Mouse (Mus musculus) small intestine, adult 2 months (tissue): Measurements from ENCODE around the gene Tgfb2. TPM values are rescaled to one million over a fixed set of nuclear protein-coding genes. Genes with fewer than 3 reads are reported as not detected.

Source experiments
- H3K27ac ChIP-seq: fragments of 200-500 bp; 2 replicates; pipeline ENCODE4 v1.5.1; 2012; ENCODE audit warnings: low read depth, low read length, control low read depth, inconsistent platforms; ENCODE audit not compliant: insufficient read depth
- H3K27me3 ChIP-seq: fragments of 200-500 bp; 2 replicates; pipeline ENCODE4 v1.6.1; 2012; ENCODE audit warnings: mild to moderate bottlenecking, moderate library complexity, low read length, inconsistent platforms; ENCODE audit not compliant: control insufficient read depth, insufficient read depth
- H3K36me3 ChIP-seq: fragments of 200-500 bp; 2 replicates; pipeline ENCODE4 v1.6.1; 2012; ENCODE audit warnings: mild to moderate bottlenecking, low read length, control low read depth, inconsistent platforms; ENCODE audit not compliant: control insufficient read depth, insufficient read depth
- H3K4me1 ChIP-seq: fragments of 200-500 bp; 2 replicates; pipeline ENCODE4 v1.6.1; 2012; ENCODE audit warnings: low read length, inconsistent platforms, mixed read lengths; ENCODE audit not compliant: control insufficient read depth, insufficient read depth, insufficient read length
- H3K4me3 ChIP-seq: fragments of 200-500 bp; 2 replicates; pipeline ENCODE4 v1.5.1; 2012; ENCODE audit warnings: low read depth, mild to moderate bottlenecking, control low read depth, inconsistent platforms, low read length, moderate library complexity
- CTCF ChIP-seq: fragments of 200-500 bp; IDR thresholded peaks from 2 replicates; pipeline ENCODE4 v1.5.1; 2012; ENCODE audit warnings: low read depth, mild to moderate bottlenecking, control low read depth, inconsistent platforms, low read length, moderate library complexity, mixed read lengths; ENCODE audit not compliant: insufficient replicate concordance, insufficient read length; ENCODE audit errors: extremely low read depth
- POLR2A ChIP-seq: fragments of 200-500 bp; IDR thresholded peaks from 2 replicates; pipeline ENCODE4 v1.6.1; 2012; ENCODE audit warnings: low read depth, mild to moderate bottlenecking, control low read depth, inconsistent platforms, low read length, moderate library complexity
- WGBS: fragments of 180-500 bp; shearing (Covaris S2); methylation state at CpG from one replicate; pipeline ENCODE4 v1.1.7; 2018; 5-methylcytosine and 5-hydroxymethylcytosine counted together
- polyA plus RNA-seq: library from polyadenylated mRNA; depleted of rRNA; stranded (reverse); fragments of >200 nt; gene quantifications from 2 replicates; pipeline ENCODE4 v1.2.3, GENCODE M21; 2012

Tgfb2 gene
- polyA plus RNA-seq, 1 experiment, result 0.79 TPM

GRCm38 (mm10) chr1:186650011-186650410, 55.8 kb downstream of the Tgfb2 start:
- TF ChIP-seq POLR2A (no peak), CTCF (no peak)
- Histone ChIP-seq H3K36me3 (no peaks in the 10 kb centered on the region), H3K27me3 (no peaks in the 10 kb centered on the region), H3K4me3 (no peak overlapping the region), H3K27ac (no peak overlapping the region), H3K4me1 (no peaks in the 10 kb centered on the region)
- 81% methylated on average over 4 of the region's 4 CpGs for WGBS

- WGBS, result 46% methylated on average over 12 of the region's 12 CpGs
- TF ChIP-seq POLR2A, result no peak
- no peak for TF ChIP-seq CTCF
- H3K4me3 ChIP-seq, result no peak overlapping the region
- H3K4me1 ChIP-seq, result no peaks in the 10 kb centered on the region
- H3K27ac ChIP-seq, result no peak overlapping the region
- H3K27me3 ChIP-seq, result no peaks in the 10 kb centered on the region
- no peaks in the 10 kb centered on the region for H3K36me3 ChIP-seq
These were observed 68.2 kb downstream of the Tgfb2 start for GRCm38 (mm10) chr1:186637304-186638213.

GRCm38 (mm10) chr1:186635045-186635444, 70.7 kb downstream of the Tgfb2 start:
- 59% methylated on average over 7 of the region's 7 CpGs for WGBS
- H3K4me3 ChIP-seq, result no peak overlapping the region
- TF ChIP-seq CTCF (no peak), POLR2A (no peak)
- no peaks in the 10 kb centered on the region for H3K4me1 ChIP-seq
- no peak overlapping the region for H3K27ac ChIP-seq
- no peaks in the 10 kb centered on the region for H3K27me3 ChIP-seq
- no peaks in the 10 kb centered on the region for H3K36me3 ChIP-seq

GRCm38 (mm10) chr1:186631457-186631856, 74.3 kb downstream of the Tgfb2 start:
- 90% methylated on average over 6 of the region's 6 CpGs for WGBS
- TF ChIP-seq CTCF, result no peak
- no peak for TF ChIP-seq POLR2A
- Histone ChIP-seq H3K27ac (no peak overlapping the region), H3K4me1 (no peaks in the 10 kb centered on the region), H3K4me3 (no peak overlapping the region), H3K27me3 (no peaks in the 10 kb centered on the region), H3K36me3 (no peaks in the 10 kb centered on the region)

- 88% methylated on average over 5 of the region's 5 CpGs for WGBS
- H3K27ac ChIP-seq, result no peak overlapping the region
- no peaks in the 10 kb centered on the region for H3K27me3 ChIP-seq
- H3K4me3 ChIP-seq, result no peak overlapping the region
- no peaks in the 10 kb centered on the region for H3K36me3 ChIP-seq
- H3K4me1 ChIP-seq, result no peaks in the 10 kb centered on the region
- no peak for TF ChIP-seq CTCF
- no peak for TF ChIP-seq POLR2A
These were observed 74.8 kb downstream of the Tgfb2 start for GRCm38 (mm10) chr1:186630971-186631370.

GRCm38 (mm10) chr1:186627451-186627995, 78.3 kb downstream of the Tgfb2 start:
- Histone ChIP-seq H3K27me3 (no peaks in the 10 kb centered on the region), H3K4me3 (no peak overlapping the region), H3K4me1 (no peaks in the 10 kb centered on the region), H3K27ac (no peak overlapping the region), H3K36me3 (no peaks in the 10 kb centered on the region)
- TF ChIP-seq POLR2A (no peak), CTCF (no peak)
- 79% methylated on average over 7 of the region's 7 CpGs for WGBS

GRCm38 (mm10) chr1:186624474-186624873, 81.3 kb downstream of the Tgfb2 start:
- 87% methylated on average over 5 of the region's 5 CpGs for WGBS
- TF ChIP-seq POLR2A (no peak), CTCF (no peak)
- no peaks in the 10 kb centered on the region for H3K36me3 ChIP-seq
- no peak overlapping the region for H3K4me3 ChIP-seq
- H3K27me3 ChIP-seq, result no peaks in the 10 kb centered on the region
- no peak overlapping the region for H3K27ac ChIP-seq
- H3K4me1 ChIP-seq, result no peaks in the 10 kb centered on the region
